Mouse (Mus musculus): ENCODE results near the gene Gm20388.

Gm20388 gene

DNA sequence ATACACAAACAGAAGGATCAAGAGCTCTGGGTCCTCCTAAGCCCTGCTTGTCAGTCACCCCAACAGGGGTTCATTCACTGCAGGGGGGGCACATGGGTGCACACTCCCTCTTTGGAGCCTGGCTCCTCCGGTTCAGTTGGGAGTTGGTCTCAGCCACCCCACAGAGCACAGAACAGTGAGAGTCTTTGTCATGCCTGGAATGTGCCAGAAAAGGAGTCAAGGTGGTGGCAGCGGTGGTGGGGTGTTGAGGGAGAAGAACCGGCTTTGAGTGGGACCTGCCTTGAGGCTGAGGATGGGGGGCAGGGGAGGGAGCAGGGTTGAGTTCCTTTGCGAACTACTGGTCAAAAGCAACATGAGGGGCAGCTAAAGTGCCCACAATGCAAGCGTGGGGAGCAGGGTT is 719.4 kb downstream of the Gm20388 start:
- no peak for DNase-seq (ENCODE audit: low spot score in 2 of 2)

GRCm38 (mm10) chr8:120630848-120631247 is 720.2 kb downstream of the Gm20388 start:
- DNase-seq (ENCODE audit: low spot score in 2 of 2) = no peak

- no peak for DNase-seq (ENCODE audit: low spot score in 2 of 2)
Observed at GRCm38 (mm10) chr8:120631441-120632375, 721.1 kb downstream of the Gm20388 start.

- no peak for DNase-seq (ENCODE audit: low spot score in 2 of 2)
Observed at GRCm38 (mm10) chr8:120632969-120633664, 722.5 kb downstream of the Gm20388 start.

- DNase-seq (ENCODE audit: low spot score in 2 of 2) = no peak
Observed at GRCm38 (mm10) chr8:120633665-120634271, 723.1 kb downstream of the Gm20388 start.

GRCm38 (mm10) chr8:120634329-120634839 is 723.7 kb downstream of the Gm20388 start:
- peak; percentile 58 to 60 for DNase-seq (ENCODE audit: low spot score in 2 of 2)

GRCm38 (mm10) chr8:120641245-120641644 is 730.6 kb downstream of the Gm20388 start:
- no peak for DNase-seq (ENCODE audit: low spot score in 2 of 2)

- DNase-seq (ENCODE audit: low spot score in 2 of 2) = no peak
Observed at GRCm38 (mm10) chr8:120642031-120642662, 731.5 kb downstream of the Gm20388 start.

DNA sequence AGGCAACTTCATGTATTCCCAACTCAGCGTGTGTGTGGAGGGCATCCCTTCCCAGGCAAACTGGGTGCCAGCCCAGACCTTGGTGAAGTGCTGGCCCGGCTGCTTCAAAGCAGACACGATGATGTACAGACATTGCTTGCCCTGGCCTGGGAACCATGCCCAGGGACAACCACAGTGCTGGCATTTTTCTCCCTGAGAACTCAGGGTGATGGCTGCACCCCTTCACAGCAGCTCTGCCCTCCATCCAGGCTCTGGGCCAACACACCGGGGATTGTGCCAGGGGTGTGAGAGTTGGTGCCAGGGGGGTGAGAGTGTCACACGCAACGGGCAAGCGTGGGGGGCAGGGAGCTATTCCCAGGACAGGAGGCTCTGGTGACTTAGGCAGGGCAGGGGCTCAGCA is 734.0 kb downstream of the Gm20388 start:
- DNase-seq (ENCODE audit: low spot score in 2 of 2) = peak; percentile 64 to 77

DNA sequence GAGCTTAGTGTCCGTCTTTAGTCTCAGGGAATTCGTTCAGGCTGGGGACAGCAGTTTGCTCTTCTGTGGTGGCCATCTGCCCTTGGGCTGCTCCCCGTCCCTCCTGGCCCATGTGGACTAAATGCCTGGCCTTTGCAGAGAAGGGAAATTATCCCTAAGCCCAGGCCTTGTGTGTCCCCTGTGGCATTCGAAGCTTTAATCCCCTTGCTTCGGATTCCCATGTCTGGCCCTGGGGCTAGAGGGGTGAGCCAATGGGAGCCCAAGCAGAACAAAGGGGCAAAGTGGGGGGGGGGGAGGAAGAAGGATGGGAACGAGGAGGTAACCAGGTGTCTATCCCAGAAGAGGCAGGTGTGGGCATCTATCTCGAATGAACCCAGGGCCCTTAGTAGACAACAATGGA is 736.9 kb downstream of the Gm20388 start, which contains the start of gene 1190005I06Rik:
Gene 1190005I06Rik (minus strand): TSS at position 101 of the 400 bp plus-strand sequence.
- no peak for DNase-seq (ENCODE audit: low spot score in 2 of 2)

DNA sequence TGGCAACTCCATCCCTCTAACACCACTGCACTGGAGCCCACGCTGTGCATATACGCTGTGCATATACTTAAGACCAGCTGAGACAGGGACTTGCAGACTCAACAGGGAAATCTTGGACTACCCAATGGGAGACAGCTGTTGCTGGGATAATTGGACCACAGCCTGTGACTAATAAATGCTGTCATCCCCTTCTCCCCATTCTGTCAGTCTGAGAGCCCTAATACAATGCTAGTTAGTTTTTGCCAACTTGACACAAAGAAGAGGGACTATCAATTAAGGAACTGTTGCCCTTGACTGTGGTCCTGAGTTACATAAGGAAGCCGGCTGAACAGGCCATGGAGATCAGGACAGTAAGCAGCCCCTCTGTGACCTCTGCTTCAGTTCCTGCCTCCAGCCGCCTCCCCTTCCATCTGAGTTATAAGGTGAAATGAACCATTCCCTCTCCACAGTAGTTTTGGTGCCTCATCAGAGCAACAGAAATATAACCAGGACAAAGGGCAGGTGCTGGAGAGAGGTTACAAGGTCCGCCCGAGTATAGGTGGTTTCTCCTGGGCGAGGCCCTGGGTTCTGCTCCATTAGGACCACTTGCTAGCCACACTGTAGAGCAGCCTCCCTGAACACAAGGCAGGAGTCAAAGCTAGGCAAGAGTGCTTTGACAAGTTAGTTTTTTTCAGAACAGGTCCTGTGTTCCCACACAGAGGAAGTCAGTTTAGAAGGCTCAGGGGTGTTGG is 745.8 kb downstream of the Gm20388 start:
- no peak for DNase-seq (ENCODE audit: low spot score in 2 of 2)

- no peak for DNase-seq (ENCODE audit: low spot score in 2 of 2)
Observed at GRCm38 (mm10) chr8:120657415-120657814, 746.8 kb downstream of the Gm20388 start.

GRCm38 (mm10) chr8:120664566-120664965 is 753.9 kb downstream of the Gm20388 start:
- no peak for DNase-seq (ENCODE audit: low spot score in 2 of 2)

DNA sequence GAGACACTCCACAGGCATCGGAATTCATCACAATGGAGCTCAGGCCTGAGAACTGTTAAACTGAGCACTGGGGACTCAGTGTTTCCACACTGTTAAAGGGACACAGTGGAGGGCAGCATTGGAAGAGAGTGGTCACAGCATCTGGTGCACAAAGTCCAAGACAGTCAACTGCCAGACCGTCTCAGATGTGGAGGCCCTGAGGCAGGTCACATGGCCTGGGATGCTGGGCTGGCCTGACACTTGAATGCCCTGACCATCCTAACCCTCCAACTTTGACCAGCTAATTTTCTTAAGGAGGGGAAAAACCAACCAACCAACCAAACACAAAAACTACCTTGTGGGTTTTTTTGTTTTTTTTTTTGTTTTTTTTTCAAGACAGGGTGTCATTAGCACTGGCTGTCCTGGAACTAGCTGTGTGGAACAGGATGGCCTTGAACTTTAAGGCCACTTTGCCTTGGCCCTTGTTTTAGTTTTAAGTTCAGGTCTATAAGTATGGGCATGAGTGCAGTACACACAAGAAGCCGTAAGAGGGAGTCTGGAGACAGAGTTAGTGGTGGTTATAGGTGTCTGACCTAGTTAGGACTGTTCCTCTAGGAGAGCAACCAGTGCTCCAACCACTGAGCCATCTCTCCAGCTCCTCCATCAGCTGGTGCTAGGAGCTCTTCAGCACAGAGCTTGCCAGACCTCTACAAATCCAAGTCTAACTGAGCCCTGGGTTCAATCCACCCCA is 755.2 kb downstream of the Gm20388 start:
- no peak for DNase-seq (ENCODE audit: low spot score in 2 of 2)

DNA sequence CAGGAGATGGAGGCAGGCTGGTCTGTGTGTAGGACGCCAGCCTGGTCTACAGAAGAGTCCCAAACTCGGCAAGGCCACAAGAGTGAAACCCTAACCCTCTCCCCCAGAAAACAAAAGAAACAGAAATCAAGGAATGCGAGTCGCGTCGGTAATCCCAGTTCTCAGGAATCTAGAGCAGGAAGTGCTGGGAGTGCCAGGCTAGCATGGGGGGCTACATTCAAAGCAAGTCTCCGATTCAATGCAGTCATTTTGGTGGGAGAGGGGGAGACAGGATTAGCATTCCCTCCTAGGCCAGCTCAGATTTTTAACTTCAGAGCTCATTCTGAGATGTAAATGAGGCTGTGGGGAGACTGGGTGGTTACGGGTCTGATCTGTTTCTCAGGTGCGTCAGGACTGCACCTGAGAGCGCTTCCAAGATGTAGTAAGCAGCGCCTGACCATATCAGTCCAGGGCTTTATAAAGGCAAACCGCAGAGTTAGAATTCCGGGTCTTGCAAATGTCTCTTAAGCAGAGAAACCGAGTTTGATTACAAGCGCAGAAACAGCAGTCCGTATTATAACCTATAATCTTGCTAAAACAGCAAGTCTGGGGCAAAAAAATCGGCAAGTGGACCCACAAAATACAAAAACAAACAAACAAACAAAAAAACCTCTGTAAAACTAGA is 756.3 kb downstream of the Gm20388 start:
- no peak for DNase-seq (ENCODE audit: low spot score in 2 of 2)

GRCm38 (mm10) chr8:120667561-120668373 is 757.1 kb downstream of the Gm20388 start, which contains the start of the genes Gm27021 and Cox4i1:
Gene Gm27021 (minus strand): TSS chr8:120668079.
Gene Cox4i1 (plus strand): TSS chr8:120668222.
- peak; percentile 88 to 90 for DNase-seq (ENCODE audit: low spot score in 2 of 2)

DNA sequence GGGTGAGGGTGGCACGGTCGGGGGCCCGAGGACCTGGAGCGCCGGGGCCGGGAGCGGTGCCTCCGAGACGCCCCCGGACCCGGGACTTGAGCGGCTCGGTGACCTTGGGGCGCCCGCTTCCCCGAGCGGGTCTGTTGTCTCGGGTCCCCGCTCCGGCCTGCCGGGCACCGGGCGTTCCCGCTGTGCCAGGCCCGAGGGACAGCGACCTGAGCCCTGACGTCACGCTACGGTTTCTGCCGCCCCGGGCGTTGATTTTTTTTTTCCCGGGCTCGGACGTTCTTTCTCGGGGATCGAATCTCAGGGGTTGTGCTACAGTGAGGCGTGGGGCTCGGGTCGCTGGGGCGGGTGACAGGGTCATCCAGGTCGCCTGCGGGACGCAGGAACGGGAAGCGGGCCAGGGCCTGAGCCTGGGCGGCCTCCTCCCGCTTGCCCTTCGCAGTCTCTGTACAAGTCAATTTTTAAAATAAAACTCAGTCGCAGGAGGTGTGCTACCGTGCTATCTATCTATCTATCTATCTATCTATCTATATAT is 757.8 kb downstream of the Gm20388 start, which contains the start of gene Emc8:
Gene Emc8 (minus strand): TSS at position 200 of the 532 bp plus-strand sequence.
- DNase-seq (ENCODE audit: low spot score in 2 of 2) = no peak

DNA sequence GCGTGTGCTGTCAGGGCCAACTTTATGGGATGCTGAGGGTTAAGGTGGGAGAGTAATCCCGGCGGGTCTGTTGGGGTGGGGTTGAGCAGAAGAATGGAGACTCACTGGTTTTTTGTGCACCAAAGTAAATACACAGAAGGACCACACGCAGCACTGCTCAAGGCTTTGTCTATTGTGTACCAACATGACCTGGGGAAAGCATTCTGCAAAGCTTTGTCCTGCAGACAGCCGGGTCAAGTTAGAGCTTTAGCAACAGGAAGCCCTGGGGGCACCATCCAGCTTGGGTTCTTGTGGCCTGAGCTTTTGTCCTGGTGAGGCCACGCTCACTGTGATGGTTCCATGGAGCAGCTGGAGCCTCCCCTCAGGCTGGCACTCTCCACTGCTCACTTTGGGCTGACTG is 761.1 kb downstream of the Gm20388 start:
- no peak for DNase-seq (ENCODE audit: low spot score in 2 of 2)

Measured in heart, adult 9 months (tissue).